Mouse (Mus musculus) embryonic facial prominence, embryonic 14.5 days (tissue): ENCODE results near the gene Urb2. TPM values are rescaled to one million over a fixed set of nuclear protein-coding genes. Genes with fewer than 3 reads are reported as not detected.

Source experiments
- ATAC-seq: fragments of 200-750 bp; cut with Nextera tagmentation; 2 replicates; pipeline ENCODE4 v1.8.0; 2017; ENCODE audit warnings: low read depth, moderate number of reproducible peaks, moderate TSS enrichment
- DNase-seq: peaks from one replicate; pipeline ENCODE4 v3.0.0-alpha.2; 2015; ENCODE audit warnings: low spot score
- H3K27ac ChIP-seq: fragments of 300-500 bp; sonication (generic); replicated peaks from 2 replicates; pipeline ENCODE4 v1.5.1; 2014; ENCODE audit warnings: low read depth, mild to moderate bottlenecking, low read length, moderate library complexity
- H3K27me3 ChIP-seq: fragments of 300-500 bp; sonication (generic); replicated peaks from 2 replicates; pipeline ENCODE4 v1.6.1; 2014; ENCODE audit warnings: low read length; ENCODE audit not compliant: control insufficient read depth, insufficient read depth
- H3K36me3 ChIP-seq: fragments of 300-500 bp; sonication (generic); 2 replicates; pipeline ENCODE4 v1.6.1; 2014; ENCODE audit warnings: low read length, mixed read lengths; ENCODE audit not compliant: control insufficient read depth, insufficient read depth
- H3K4me1 ChIP-seq: fragments of 300-500 bp; sonication (generic); 2 replicates; pipeline ENCODE4 v1.6.1; 2014; ENCODE audit warnings: antibody characterized with exemption, low read length; ENCODE audit not compliant: control insufficient read depth, insufficient read depth
- H3K4me2 ChIP-seq: fragments of 300-500 bp; sonication (generic); 2 replicates; pipeline ENCODE4 v1.6.1; 2014; ENCODE audit warnings: low read depth, mild to moderate bottlenecking, low read length, moderate library complexity, mixed read lengths
- H3K4me3 ChIP-seq: fragments of 300-500 bp; sonication (generic); 2 replicates; pipeline ENCODE4 v1.5.1; 2014; ENCODE audit warnings: low read depth, mild to moderate bottlenecking, low read length
- H3K9ac ChIP-seq: fragments of 300-500 bp; sonication (generic); 2 replicates; pipeline ENCODE4 v1.6.1; 2014; ENCODE audit warnings: low read depth, mild to moderate bottlenecking, low read length, moderate library complexity, mixed read lengths
- H3K9me3 ChIP-seq: fragments of 300-500 bp; sonication (generic); 2 replicates; pipeline ENCODE4 v1.6.1; 2016; ENCODE audit warnings: low read length; ENCODE audit not compliant: control insufficient read depth
- WGBS: fragments of 180-500 bp; shearing (Covaris S2); extraction: QIAGEN DNeasy Blood & Tissue Kit; methylation state at CpG from one replicate; pipeline ENCODE4 v1.1.7; 2014; 5-methylcytosine and 5-hydroxymethylcytosine counted together
- polyA plus RNA-seq: library from polyadenylated mRNA; unstranded; fragments of >200 nt; fragmentation: Nextera tagmentation; extraction: Ambion mirVana; gene quantifications from 2 replicates; pipeline ENCODE4 v1.2.1, GENCODE M21; 2014

Gene Urb2
- polyA plus RNA-seq, 1 experiment from 2014 or later = 5.6 TPM

DNA sequence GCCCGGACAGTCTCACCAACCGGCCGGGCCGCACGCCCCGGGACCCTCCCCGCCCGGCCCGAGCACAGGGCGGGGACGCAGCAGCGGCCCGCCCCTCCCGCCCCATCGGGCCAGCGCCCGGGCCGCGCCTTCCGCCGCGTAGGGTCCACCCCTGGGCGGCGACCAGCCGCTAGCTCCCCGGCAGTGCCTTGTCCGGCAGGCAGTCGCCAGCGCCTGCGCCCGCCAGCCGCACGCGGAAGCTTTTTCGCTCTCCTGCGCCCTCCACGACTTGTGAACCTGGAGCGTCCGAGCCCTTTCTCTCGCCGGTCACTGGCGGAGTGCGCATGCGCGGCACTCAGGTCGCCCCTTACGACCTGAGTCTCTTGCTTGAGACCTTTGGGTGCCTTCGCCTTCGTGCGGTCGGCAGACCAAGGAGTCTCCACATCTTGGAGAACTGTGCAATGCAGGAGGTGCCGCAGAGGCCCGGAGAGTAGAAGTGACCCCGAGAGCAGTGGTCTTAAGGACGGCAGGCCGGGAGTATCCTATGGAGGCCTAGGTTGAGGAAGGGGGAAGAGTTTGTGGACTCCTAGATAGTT lies 38.4 kb upstream of the Urb2 start, which contains the start of gene Abcb10:
TSS of gene Abcb10 (minus strand) at position 297 of the 575 bp plus-strand sequence.
- H3K27ac ChIP-seq = peak within 1 kb of the TSS; percentile 76
- ATAC-seq (peak; percentile 97), DNase-seq (peak; percentile 92)
- H3K4me1 ChIP-seq = peaks cover 4% of the 10 kb centered on the region; the same call in 1 of the 2 replicates
- no peaks in the 10 kb centered on the region for H3K9me3 ChIP-seq
- no peaks in the 10 kb centered on the region for H3K36me3 ChIP-seq
- 1% methylated on average over 11 of the region's 56 CpGs for WGBS
- H3K4me2 ChIP-seq = peak within 1 kb of the TSS; percentile 86
- H3K4me3 ChIP-seq = peak within 1 kb of the TSS; percentile 69
- no peaks in the 10 kb centered on the region for H3K27me3 ChIP-seq
- peak within 1 kb of the TSS; percentile 75 for H3K9ac ChIP-seq

DNA sequence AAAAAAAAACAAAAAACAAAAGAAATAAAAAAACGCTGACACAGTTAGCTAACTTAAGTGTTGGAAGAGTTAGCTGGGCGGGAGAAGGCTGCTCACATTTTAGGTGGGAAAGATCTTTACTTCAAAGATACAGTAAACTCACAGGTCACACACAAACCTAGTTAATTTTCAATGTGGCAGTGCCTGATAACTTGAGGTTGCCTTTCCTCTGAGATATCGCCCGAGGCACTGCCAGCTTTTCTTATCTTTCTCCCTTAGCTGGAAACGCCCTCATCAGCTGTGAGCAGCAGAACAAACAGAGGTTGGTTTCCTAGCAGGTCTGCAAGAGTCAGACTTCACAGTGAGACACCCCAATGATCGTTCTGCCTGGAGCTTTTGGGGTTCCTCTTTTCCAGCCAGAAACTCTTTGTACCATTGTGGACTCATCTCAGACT lies 32.7 kb upstream of the Urb2 start:
- Histone ChIP-seq H3K36me3 (no peaks in the 10 kb centered on the region), H3K4me2 (no peak overlapping the region), H3K27ac (no peak overlapping the region), H3K9me3 (no peaks in the 10 kb centered on the region), H3K9ac (no peak overlapping the region), H3K27me3 (no peaks in the 10 kb centered on the region), H3K4me1 (no peaks in the 10 kb centered on the region), H3K4me3 (no peak overlapping the region)
- ATAC-seq (no peak), DNase-seq (no peak)
- WGBS = 69% methylated on average over 6 of the region's 6 CpGs

DNA sequence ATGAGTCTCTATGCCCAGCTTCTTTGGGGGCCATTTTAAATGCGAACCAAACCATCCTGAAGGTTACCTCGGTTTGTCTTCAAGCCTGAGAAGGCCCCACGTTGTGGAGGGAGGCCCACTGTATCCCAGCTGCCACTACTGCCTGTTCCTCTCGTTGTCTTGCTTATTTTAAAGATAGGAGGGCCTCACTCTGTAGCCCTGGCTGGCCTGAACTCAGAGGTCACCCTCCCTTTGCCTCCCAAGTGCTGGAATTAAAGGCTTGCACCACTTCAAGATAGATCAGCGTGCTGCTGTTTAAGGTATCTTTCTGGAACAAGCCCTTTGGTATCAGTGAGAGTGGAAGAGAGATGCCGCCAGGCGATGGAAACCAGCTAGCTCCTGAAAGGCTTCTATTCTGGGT lies 32.2 kb upstream of the Urb2 start:
- DNase-seq (no peak), ATAC-seq (no peak)
- Histone ChIP-seq H3K27ac (no peak overlapping the region), H3K4me1 (no peaks in the 10 kb centered on the region), H3K36me3 (no peaks in the 10 kb centered on the region), H3K27me3 (no peaks in the 10 kb centered on the region), H3K4me2 (no peak overlapping the region), H3K4me3 (no peak overlapping the region), H3K9me3 (no peaks in the 10 kb centered on the region), H3K9ac (no peak overlapping the region)
- 66% methylated on average over 7 of the region's 7 CpGs for WGBS

DNA sequence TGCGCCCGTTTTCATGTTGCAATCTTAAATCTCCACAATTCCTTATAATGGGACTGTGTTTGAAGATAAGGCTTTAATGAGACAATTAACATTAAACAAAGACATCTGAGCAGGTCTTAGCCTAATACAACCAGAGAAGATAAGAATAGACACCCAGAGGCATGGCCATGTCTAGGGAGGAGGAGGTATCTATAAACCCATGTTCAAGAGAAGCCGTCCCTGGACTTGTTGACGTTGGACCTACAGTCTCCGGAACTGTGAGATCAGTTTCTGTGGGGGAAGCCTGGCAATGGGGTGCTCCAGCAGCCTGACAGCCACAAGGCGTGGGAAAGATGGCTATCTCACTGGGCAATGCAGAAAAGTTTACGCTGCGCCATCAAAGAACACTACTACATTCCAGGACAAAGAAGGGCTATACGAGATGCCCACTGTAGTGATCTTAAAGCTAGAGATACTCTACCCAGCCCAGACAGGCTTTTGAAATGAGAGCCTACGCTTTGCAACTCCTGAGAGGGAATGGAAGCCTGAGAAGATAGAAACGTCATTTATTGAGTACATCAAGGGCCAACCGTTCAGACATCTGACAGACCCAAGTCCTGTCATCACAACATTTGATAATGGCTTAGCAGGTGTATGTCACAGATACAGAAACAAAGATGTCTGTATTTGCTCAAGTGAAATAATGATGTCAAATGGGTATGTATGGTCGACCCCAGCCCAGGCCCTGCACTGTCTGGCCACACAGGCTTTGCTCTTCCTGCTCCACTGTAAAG lies 30.8 kb upstream of the Urb2 start:
- Histone ChIP-seq H3K27ac (no peak overlapping the region), H3K9me3 (no peaks in the 10 kb centered on the region), H3K27me3 (no peaks in the 10 kb centered on the region), H3K4me2 (no peak overlapping the region), H3K4me1 (no peaks in the 10 kb centered on the region), H3K36me3 (0 out of 2 replicates have a peak, but pooled peaks cover 7% of the 10 kb centered on the region), H3K9ac (no peak overlapping the region), H3K4me3 (no peak overlapping the region)
- ATAC-seq (no peak), DNase-seq (no peak)
- WGBS = 84% methylated on average over 13 of the region's 13 CpGs

DNA sequence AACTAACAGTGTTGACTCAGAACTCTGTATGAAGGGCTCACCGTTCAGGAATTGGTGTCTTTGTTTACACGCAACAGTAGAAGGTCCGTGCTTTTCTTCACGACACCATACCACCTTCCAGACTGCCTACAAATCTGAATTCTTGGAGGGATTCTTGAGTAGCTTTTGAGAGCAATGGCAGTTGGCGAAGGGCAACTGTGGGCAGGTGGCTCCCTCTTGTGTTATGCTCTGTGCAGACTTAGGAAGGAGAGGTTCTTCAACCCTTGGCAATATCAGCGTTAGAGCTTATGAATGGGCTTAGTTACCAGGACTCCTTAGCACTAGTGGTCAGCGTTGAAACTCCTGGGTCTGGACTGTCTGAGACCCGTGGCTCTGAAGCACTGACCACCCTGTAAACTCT lies 28.7 kb upstream of the Urb2 start:
- 88% methylated on average over 8 of the region's 8 CpGs for WGBS
- no peaks in the 10 kb centered on the region for H3K9me3 ChIP-seq
- peaks cover 23% of the 10 kb centered on the region for H3K36me3 ChIP-seq

DNA sequence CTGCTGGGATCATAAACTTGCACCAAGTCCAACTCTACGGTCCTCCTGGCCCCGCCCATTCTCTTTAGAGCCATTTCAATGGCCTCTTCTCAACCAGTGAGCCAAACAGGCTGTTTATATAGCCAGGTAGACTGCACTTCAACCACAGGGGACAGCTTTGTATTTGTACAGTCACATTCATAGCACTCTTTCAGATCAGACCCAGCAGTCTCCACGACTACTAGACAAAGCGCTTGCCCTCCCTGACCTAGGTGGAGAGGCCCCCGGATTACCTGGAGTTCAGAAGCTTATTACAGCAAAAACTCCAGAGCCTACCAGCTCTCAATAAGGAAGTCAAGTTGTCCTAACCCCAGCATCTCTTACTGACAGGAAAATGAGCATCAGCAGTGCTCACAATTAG lies 27.7 kb upstream of the Urb2 start:
- 0 out of 2 replicates have a peak, but pooled peaks have one; percentile 23 for ATAC-seq
- Histone ChIP-seq H3K27me3 (no peaks in the 10 kb centered on the region), H3K4me3 (no peak overlapping the region)

More for the DNA sequence above, 28.7 kb upstream of the Urb2 start:
- ATAC-seq = no peak
- H3K9ac ChIP-seq = no peak overlapping the region
- H3K4me1 ChIP-seq = no peaks in the 10 kb centered on the region
- no peak overlapping the region for H3K27ac ChIP-seq
- no peak for DNase-seq
- H3K4me3 ChIP-seq = no peak overlapping the region
- H3K27me3 ChIP-seq = no peaks in the 10 kb centered on the region
- H3K4me2 ChIP-seq = no peak overlapping the region

DNA sequence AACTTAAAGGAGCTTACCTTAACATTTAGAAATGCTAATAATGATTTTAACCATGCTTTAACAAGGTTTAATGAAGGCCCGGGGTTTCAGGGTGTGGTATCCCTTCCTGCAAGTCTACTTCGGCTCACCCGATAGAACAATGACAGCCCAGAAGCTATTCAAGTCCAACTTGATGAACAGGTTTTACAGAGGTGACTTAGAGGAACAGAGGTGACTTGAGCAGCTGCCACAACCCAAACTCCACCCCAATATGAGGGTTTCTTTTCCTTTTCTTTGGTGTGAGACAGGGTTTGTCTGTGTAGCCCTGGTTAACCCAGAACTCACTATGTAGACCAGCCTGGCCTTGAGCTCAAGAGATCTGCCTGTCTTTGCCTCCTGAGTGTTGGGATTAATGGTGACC lies 27.3 kb upstream of the Urb2 start:
- H3K4me2 ChIP-seq = no peak overlapping the region
- peak; percentile 86 for DNase-seq
- no peaks in the 10 kb centered on the region for H3K9me3 ChIP-seq
- no peak overlapping the region for H3K9ac ChIP-seq
- ATAC-seq = peak; percentile 88
- H3K27ac ChIP-seq = peak overlapping the region; percentile 31; the same call in 1 of the 2 replicates
- H3K27me3 ChIP-seq = no peaks in the 10 kb centered on the region
- no peak overlapping the region for H3K4me3 ChIP-seq
- H3K36me3 ChIP-seq = peaks cover 36% of the 10 kb centered on the region
- WGBS = 94% methylated on average over 3 of the region's 3 CpGs
- no peaks in the 10 kb centered on the region for H3K4me1 ChIP-seq

More for the DNA sequence above, 27.7 kb upstream of the Urb2 start:
- Histone ChIP-seq H3K9me3 (no peaks in the 10 kb centered on the region), H3K4me2 (no peak overlapping the region), H3K4me1 (no peaks in the 10 kb centered on the region), H3K27ac (no peak overlapping the region; the same call in 1 of the 2 replicates), H3K9ac (no peak overlapping the region), H3K36me3 (peaks cover 32% of the 10 kb centered on the region)
- whole genome bisulfite sequencing = 84% methylated on average over 5 of the region's 5 CpGs
- DNase-seq = no peak

DNA sequence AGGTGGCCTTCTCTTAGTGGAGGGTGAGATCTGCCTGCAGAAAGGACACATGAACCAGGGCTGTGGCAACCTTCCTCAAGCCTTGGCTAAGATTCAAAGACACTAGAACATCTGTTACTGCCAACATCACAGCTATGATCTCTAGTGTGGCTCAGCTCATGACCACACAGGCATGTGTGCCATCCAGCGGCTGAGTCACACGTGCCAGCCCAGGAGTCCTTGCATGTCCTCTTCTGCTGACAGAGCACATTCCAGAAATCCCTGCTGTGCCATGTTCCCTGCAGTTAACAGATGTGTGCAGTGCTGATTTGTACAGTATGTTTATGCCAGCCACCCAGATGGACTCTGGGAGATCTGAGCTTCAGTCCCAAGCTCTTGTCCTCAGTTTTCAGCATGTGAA lies 21.7 kb upstream of the Urb2 start:
- no peaks in the 10 kb centered on the region for H3K4me1 ChIP-seq
- H3K9ac ChIP-seq = no peak overlapping the region
- peaks cover 84% of the 10 kb centered on the region for H3K36me3 ChIP-seq
- DNase-seq = peak; percentile 59
- no peak overlapping the region for H3K4me3 ChIP-seq
- H3K27me3 ChIP-seq = no peaks in the 10 kb centered on the region
- no peak overlapping the region for H3K4me2 ChIP-seq
- ATAC-seq = peak; percentile 55; the same call in 1 of the 2 replicates
- no peak overlapping the region; the same call in 1 of the 2 replicates for H3K27ac ChIP-seq
- no peaks in the 10 kb centered on the region for H3K9me3 ChIP-seq
- WGBS = 66% methylated on average over 2 of the region's 2 CpGs
